Comparison of ENCODE assay signal across 22 mouse cellular contexts in the genomic region with DNA sequence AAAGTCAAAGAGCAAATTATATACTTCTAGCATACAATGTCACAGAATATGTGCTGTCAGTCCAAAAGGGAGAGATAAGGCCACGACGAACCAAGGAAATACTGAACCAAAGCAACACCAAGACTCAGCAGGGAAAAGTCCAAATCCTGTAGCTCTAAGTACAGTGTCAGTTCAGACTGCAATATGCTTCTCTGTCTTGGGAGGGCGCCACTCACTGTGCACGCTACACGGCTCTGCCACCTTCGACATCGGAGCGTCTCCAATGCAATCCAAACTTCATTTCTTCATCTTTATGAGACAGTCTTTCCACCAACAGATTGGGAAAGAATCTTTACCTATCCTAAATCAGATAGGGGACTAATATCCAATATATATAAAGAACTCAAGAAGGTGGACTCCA. TPM values are rescaled to one million over a fixed set of nuclear protein-coding genes. Genes with fewer than 3 reads are reported as not detected.
A peak's percentile ranks its signal among the peaks of the same experiment; 100 is the strongest.
DNase-seq lines count a peak whose midpoint lies in the region; ATAC-seq and TF ChIP-seq lines count a peak whose summit lies in the region.
"Had no signal": no experiment of that assay in that cellular context is flagged by ENCODE, and none has a peak within 500 bp of the region (broad histone marks: within the 10 kb centered on the region; RNA-seq: fewer than 3 reads in every experiment).

No protein-coding gene starts in this region.

- TF ChIP-seq CTCF in liver, adult 2 months (IDR thresholded peaks at IDR 0.05; ENCODE audit: low read depth, low read length): peak; percentile 32
- peak; percentile 65; the same call in 1 of the 2 replicates for TF ChIP-seq CTCF in testis, adult 2 months (IDR thresholded peaks at IDR 0.05; ENCODE audit: control insufficient read depth, insufficient read depth, insufficient replicate concordance, low read depth, low read length)

- H3K27ac ChIP-seq in liver, adult 2 months (replicated peaks; ENCODE audit: insufficient read depth, low read depth, low read length): no peak overlapping the region
- H3K27ac ChIP-seq in liver, embryonic 11.5 days (ENCODE audit: low read depth, low read length): no peak overlapping the region
- no peak overlapping the region for H3K27ac ChIP-seq in testis, adult 2 months (ENCODE audit: control insufficient read depth, insufficient read depth, low read depth, low read length)
- H3K27ac ChIP-seq: embryonic facial prominence, embryonic 10.5 days; forebrain, embryonic 10.5 days; forebrain, embryonic 15.5 days; heart, embryonic 10.5 days; hindbrain, embryonic 13.5 days; hindbrain, postnatal 0 days had no signal

- intact Hi-C loops in heart, postnatal 10 days (cut with DNase I): no loop called here

- WGBS in liver, adult 2 months: 86% methylated on average over 8 of the region's 8 CpGs
- WGBS in liver, embryonic 11.5 days: 77% methylated on average over 8 of the region's 8 CpGs

- H3K36me3 ChIP-seq in liver, adult 2 months (ENCODE audit: control insufficient read depth, insufficient read depth, low read length): no peaks in the 10 kb centered on the region
- H3K36me3 ChIP-seq in liver, embryonic 11.5 days (ENCODE audit: control insufficient read depth, insufficient read depth, low read length): no peaks in the 10 kb centered on the region
- no peaks in the 10 kb centered on the region for H3K36me3 ChIP-seq in testis, adult 2 months (ENCODE audit: control insufficient read depth, insufficient read depth, low read length)
- H3K36me3 ChIP-seq: embryonic facial prominence, embryonic 10.5 days; forebrain, embryonic 10.5 days; forebrain, embryonic 15.5 days; G1E; heart, embryonic 10.5 days; hindbrain, embryonic 13.5 days had no signal

- H3K9me3 ChIP-seq in liver, embryonic 11.5 days (ENCODE audit: control insufficient read depth, low read length): no peaks in the 10 kb centered on the region
- H3K9me3 ChIP-seq: embryonic facial prominence, embryonic 10.5 days; forebrain, embryonic 10.5 days; forebrain, embryonic 15.5 days; G1E; heart, embryonic 10.5 days; hindbrain, embryonic 13.5 days had no signal

- H3K27me3 ChIP-seq in liver, adult 2 months (ENCODE audit: control insufficient read depth, insufficient read depth, low read length): no peaks in the 10 kb centered on the region
- no peaks in the 10 kb centered on the region for H3K27me3 ChIP-seq in liver, embryonic 11.5 days (replicated peaks; ENCODE audit: control insufficient read depth, insufficient read depth, low read length)
- no peaks in the 10 kb centered on the region for H3K27me3 ChIP-seq in testis, adult 2 months (ENCODE audit: control insufficient read depth, insufficient read depth, low read length)
- H3K27me3 ChIP-seq: forebrain, embryonic 15.5 days; hindbrain, embryonic 13.5 days had no signal

- H3K79me2 ChIP-seq in liver, adult 2 months (ENCODE audit: control insufficient read depth, insufficient read depth, low read length): no peaks in the 10 kb centered on the region

- H3K4me1 ChIP-seq in liver, adult 2 months (ENCODE audit: control insufficient read depth, insufficient read depth, low read length): no peaks in the 10 kb centered on the region
- no peaks in the 10 kb centered on the region for H3K4me1 ChIP-seq in liver, embryonic 11.5 days (replicated peaks; ENCODE audit: control insufficient read depth, insufficient read depth, low read length)
- no peaks in the 10 kb centered on the region for H3K4me1 ChIP-seq in testis, adult 2 months (ENCODE audit: control insufficient read depth, insufficient read depth, low read length)
- H3K4me1 ChIP-seq: embryonic facial prominence, embryonic 10.5 days; forebrain, embryonic 10.5 days; forebrain, embryonic 15.5 days; heart, embryonic 10.5 days; hindbrain, embryonic 13.5 days had no signal

- TF ChIP-seq POLR2A in liver, adult 2 months (IDR thresholded peaks at IDR 0.05; ENCODE audit: extremely low read depth, insufficient read depth, low read length): no peak
- TF ChIP-seq POLR2A in testis, adult 2 months (IDR thresholded peaks at IDR 0.05; ENCODE audit: control insufficient read depth, low read depth, low read length): no peak

- no peak for ATAC-seq in liver, embryonic 11.5 days (replicated peaks; ENCODE audit: low FRiP score)
- ATAC-seq: forebrain, embryonic 15.5 days; hindbrain, postnatal 0 days had no signal

- no peak overlapping the region for H3K9ac ChIP-seq in liver, adult 2 months (ENCODE audit: low read depth, low read length)
- no peak overlapping the region for H3K9ac ChIP-seq in liver, embryonic 11.5 days (ENCODE audit: low read depth, low read length)
- H3K9ac ChIP-seq: forebrain, embryonic 15.5 days; hindbrain, embryonic 13.5 days had no signal

- H3K4me3 ChIP-seq in liver, adult 2 months (ENCODE audit: insufficient read depth, low read depth, low read length): no peak overlapping the region
- no peak overlapping the region for H3K4me3 ChIP-seq in liver, embryonic 11.5 days (ENCODE audit: low read depth, low read length)
- no peak overlapping the region for H3K4me3 ChIP-seq in testis, adult 2 months (ENCODE audit: control insufficient read depth, low read depth, low read length)
- H3K4me3 ChIP-seq: embryonic facial prominence, embryonic 10.5 days; erythroblast, embryonic 14.5 days; forebrain, embryonic 10.5 days; forebrain, embryonic 15.5 days; heart, embryonic 10.5 days; hindbrain, embryonic 13.5 days had no signal

- no peak overlapping the region for H3K4me2 ChIP-seq in liver, embryonic 11.5 days
- H3K4me2 ChIP-seq: forebrain, embryonic 15.5 days; hindbrain, embryonic 13.5 days had no signal

- no peak for DNase-seq in liver, adult 2 months (ENCODE audit: extremely low read depth, low read depth, low spot score)
- DNase-seq in liver, embryonic 11.5 days (ENCODE audit: low spot score): no peak
- no peak for DNase-seq in testis, postnatal 10 days (ENCODE audit: low spot score)
- DNase-seq in WW6 (ENCODE audit: low read depth, low spot score): peak; percentile 3
- no peak for DNase-seq in kidney, postnatal 36 days
- no peak for DNase-seq in heart, postnatal 10 days
- DNase-seq: adrenal gland, adult 8-10 months; adrenal gland, postnatal 36 days; cerebellum, adult 2 months; cerebellum, postnatal 10 days; gastrocnemius, postnatal 10 days; heart, adult 18-20 months; heart, postnatal 14 days had no signal

RNA-seq across cellular contexts. Expression of a gene that starts 17.4 kb away (rescaled TPM):
- 41.0 and 52.2 TPM in 2 replicates for total RNA-seq in liver, adult 2 months (2014; rRNA removed)
- 14.9 and 17.9 TPM in 2 replicates for polyA plus RNA-seq in liver, adult 2 months (2012; rRNA removed)
- 17.4 and 18.3 TPM in 2 replicates for polyA plus RNA-seq in liver, embryonic 11.5 days (2014; fragmentation: Nextera tagmentation; extraction: Ambion mirVana)
- 74.8 and 81.3 TPM in 2 replicates for polyA plus RNA-seq in testis, adult 2 months (2012; rRNA removed)
- 100 to 1,000 TPM; 194 to 211 TPM for total RNA-seq in heart, postnatal 10 days (2021)
